7 mouse cellular contexts compared by ENCODE assay signal in genomic region chr2:163749647-163750611, GRCm38 (mm10). TPM values are rescaled to one million over a fixed set of nuclear protein-coding genes. Genes with fewer than 3 reads are reported as not detected.
DNase-seq lines count a peak whose midpoint lies in the region; ATAC-seq and TF ChIP-seq lines count a peak whose summit lies in the region.

Ada (minus strand) TSS chr2:163750239.

- peaks cover 20% of the 10 kb centered on the region for H3K4me1 ChIP-seq in embryonic facial prominence, embryonic 13.5 days
- peaks cover 8 to 15% of the 10 kb centered on the region in 2 experiments; a peak in 3 of 4 replicates for H3K4me1 ChIP-seq in heart, embryonic 14.5 days (ENCODE audit: control insufficient read depth in 2 of 2, insufficient read depth in 2 of 2, low read length in 2 of 2)
- H3K4me1 ChIP-seq in megakaryocyte, embryonic 14.5 days, result peaks cover 71% of the 10 kb centered on the region

- H3K9me3 ChIP-seq in embryonic facial prominence, embryonic 13.5 days, result no peaks in the 10 kb centered on the region
- H3K9me3 ChIP-seq in heart, embryonic 14.5 days (ENCODE audit: control insufficient read depth, low read length), result no peaks in the 10 kb centered on the region
- H3K9me3 ChIP-seq in megakaryocyte, embryonic 14.5 days, result no peaks in the 10 kb centered on the region

- peak within 1 kb of the TSS; percentile 73 for H3K9ac ChIP-seq in embryonic facial prominence, embryonic 13.5 days
- peak within 1 kb of the TSS; percentile 68 for H3K9ac ChIP-seq in heart, embryonic 14.5 days (ENCODE audit: low read length)

- H3K27ac ChIP-seq in embryonic facial prominence, embryonic 13.5 days, result no peak within 1 kb of the TSS
- H3K27ac ChIP-seq in heart, embryonic 14.5 days (replicated peaks in 1 of 2; ENCODE audit: control insufficient read depth in 1 of 2, insufficient read depth in 1 of 2, low read depth in 2 of 2, low read length in 2 of 2), result no peak within 1 kb of the TSS

- CTCF ChIA-PET in Patski (lab: Charles Lee), result interaction anchor here (1.5 kb wide), 1 partner anchor 10 kb away, joined by 3 read pairs; no protein-coding TSS in a partner anchor

- H3K36me3 ChIP-seq in embryonic facial prominence, embryonic 13.5 days, result no peaks in the 10 kb centered on the region
- H3K36me3 ChIP-seq in heart, embryonic 14.5 days (ENCODE audit: control insufficient read depth, insufficient read depth, low read length), result no peaks in the 10 kb centered on the region
- no peaks in the 10 kb centered on the region for H3K36me3 ChIP-seq in megakaryocyte, embryonic 14.5 days (replicated peaks; ENCODE audit: low read length)

- POLR2A ChIA-PET in Patski (lab: Charles Lee), result no interaction called here

- H3K4me2 ChIP-seq in embryonic facial prominence, embryonic 13.5 days, result peak within 1 kb of the TSS; percentile 95
- H3K4me2 ChIP-seq in heart, embryonic 14.5 days (ENCODE audit: low read length), result peak within 1 kb of the TSS; percentile 84

- WGBS in embryonic facial prominence, embryonic 13.5 days, result under 1% methylated on average over 53 of the region's 57 CpGs
- 1% methylated on average over 53 of the region's 57 CpGs for WGBS in heart, embryonic 14.5 days

- in situ Hi-C loops in Patski (cut with MboI; ENCODE audit: low pct_unique_long_range_greater_than_20kb), result no loop called here

- ATAC-seq in CD4-positive, CD25-positive, alpha-beta regulatory T cell, adult 4 months, result peak; percentile 66
- peak; percentile 66 for ATAC-seq in Patski
- peak; percentile 62 for ATAC-seq in embryonic facial prominence, embryonic 13.5 days (ENCODE audit: insufficient number of reproducible peaks, insufficient read depth, low FRiP score, low TSS enrichment, low read depth)
- peak; percentile 64 for ATAC-seq in heart, embryonic 14.5 days (ENCODE audit: insufficient number of reproducible peaks, insufficient read depth, low FRiP score, low read depth)

- H3K27me3 ChIP-seq in Patski, result no peaks in the 10 kb centered on the region
- H3K27me3 ChIP-seq in embryonic facial prominence, embryonic 13.5 days, result peaks cover 20% of the 10 kb centered on the region
- H3K27me3 ChIP-seq in heart, embryonic 14.5 days (ENCODE audit: control insufficient read depth, insufficient read depth, low read length), result peaks cover 34% of the 10 kb centered on the region
- peaks cover 18% of the 10 kb centered on the region for H3K27me3 ChIP-seq in megakaryocyte, embryonic 14.5 days (replicated peaks)

- DNase-seq in Patski (ENCODE audit: low read depth, low spot score), result no peak
- DNase-seq in kidney, postnatal 36 days, result peak; percentile 65 to 88
- peak; percentile 52 to 54 for DNase-seq in spleen, postnatal 36 days (ENCODE audit: low spot score in 2 of 2)

- no peak for TF ChIP-seq CTCF in Patski (IDR thresholded peaks at IDR 0.05)

- H3K4me3 ChIP-seq in embryonic facial prominence, embryonic 13.5 days, result peak within 1 kb of the TSS; percentile 60
- H3K4me3 ChIP-seq in heart, embryonic 14.5 days (ENCODE audit: control insufficient read depth in 1 of 2, insufficient read depth in 1 of 2, low read depth in 1 of 2, low read length in 2 of 2), result peak within 1 kb of the TSS; percentile 58 to 63
- peak within 1 kb of the TSS; percentile 93 for H3K4me3 ChIP-seq in megakaryocyte, embryonic 14.5 days (replicated peaks)

RNA-seq across cellular contexts. Expression of gene Ada, which starts in this region (rescaled TPM):
- polyA plus RNA-seq in CD4-positive, CD25-positive, alpha-beta regulatory T cell, adult 4 months (2017; shearing (Covaris generic)), result 10 to 100 TPM in 1 of 2 experiments, 1 to 10 TPM in 1; 9.2 to 13.8 TPM
- 4.0 TPM for polyA plus RNA-seq in Patski (2021)
- 8.5 and 11.1 TPM in 2 replicates for polyA plus RNA-seq in embryonic facial prominence, embryonic 13.5 days (2015; fragmentation: Nextera tagmentation; extraction: Ambion mirVana)
- polyA plus RNA-seq in heart, embryonic 14.5 days (2014; fragmentation: Nextera tagmentation; extraction: Ambion mirVana), result 2.3 and 4.0 TPM in 2 replicates
- 6.1 and 21.4 TPM in 2 replicates for polyA plus RNA-seq in megakaryocyte, embryonic 14.5 days (2012; ENCODE audit: insufficient read depth, low replicate concordance)
